Mouse (Mus musculus) small intestine, adult 2 months (tissue): ENCODE results near the gene Il23r. TPM values are rescaled to one million over a fixed set of nuclear protein-coding genes. Genes with fewer than 3 reads are reported as not detected.

ENCODE experiments used
- H3K27ac ChIP-seq: fragments of 200-500 bp; 2 replicates; pipeline ENCODE4 v1.5.1; 2012; ENCODE audit warnings: low read depth, low read length, control low read depth, inconsistent platforms; ENCODE audit not compliant: insufficient read depth
- H3K27me3 ChIP-seq: fragments of 200-500 bp; 2 replicates; pipeline ENCODE4 v1.6.1; 2012; ENCODE audit warnings: mild to moderate bottlenecking, moderate library complexity, low read length, inconsistent platforms; ENCODE audit not compliant: control insufficient read depth, insufficient read depth
- H3K36me3 ChIP-seq: fragments of 200-500 bp; 2 replicates; pipeline ENCODE4 v1.6.1; 2012; ENCODE audit warnings: mild to moderate bottlenecking, low read length, control low read depth, inconsistent platforms; ENCODE audit not compliant: control insufficient read depth, insufficient read depth
- H3K4me1 ChIP-seq: fragments of 200-500 bp; 2 replicates; pipeline ENCODE4 v1.6.1; 2012; ENCODE audit warnings: low read length, inconsistent platforms, mixed read lengths; ENCODE audit not compliant: control insufficient read depth, insufficient read depth, insufficient read length
- H3K4me3 ChIP-seq: fragments of 200-500 bp; 2 replicates; pipeline ENCODE4 v1.5.1; 2012; ENCODE audit warnings: low read depth, mild to moderate bottlenecking, control low read depth, inconsistent platforms, low read length, moderate library complexity
- CTCF ChIP-seq: fragments of 200-500 bp; IDR thresholded peaks from 2 replicates; pipeline ENCODE4 v1.5.1; 2012; ENCODE audit warnings: low read depth, mild to moderate bottlenecking, control low read depth, inconsistent platforms, low read length, moderate library complexity, mixed read lengths; ENCODE audit not compliant: insufficient replicate concordance, insufficient read length; ENCODE audit errors: extremely low read depth
- POLR2A ChIP-seq: fragments of 200-500 bp; IDR thresholded peaks from 2 replicates; pipeline ENCODE4 v1.6.1; 2012; ENCODE audit warnings: low read depth, mild to moderate bottlenecking, control low read depth, inconsistent platforms, low read length, moderate library complexity
- WGBS: fragments of 180-500 bp; shearing (Covaris S2); methylation state at CpG from one replicate; pipeline ENCODE4 v1.1.7; 2018; 5-methylcytosine and 5-hydroxymethylcytosine counted together
- polyA plus RNA-seq: library from polyadenylated mRNA; depleted of rRNA; stranded (reverse); fragments of >200 nt; gene quantifications from 2 replicates; pipeline ENCODE4 v1.2.3, GENCODE M21; 2012

Gene Il23r
- polyA plus RNA-seq, 1 experiment, result 0.04 TPM

DNA sequence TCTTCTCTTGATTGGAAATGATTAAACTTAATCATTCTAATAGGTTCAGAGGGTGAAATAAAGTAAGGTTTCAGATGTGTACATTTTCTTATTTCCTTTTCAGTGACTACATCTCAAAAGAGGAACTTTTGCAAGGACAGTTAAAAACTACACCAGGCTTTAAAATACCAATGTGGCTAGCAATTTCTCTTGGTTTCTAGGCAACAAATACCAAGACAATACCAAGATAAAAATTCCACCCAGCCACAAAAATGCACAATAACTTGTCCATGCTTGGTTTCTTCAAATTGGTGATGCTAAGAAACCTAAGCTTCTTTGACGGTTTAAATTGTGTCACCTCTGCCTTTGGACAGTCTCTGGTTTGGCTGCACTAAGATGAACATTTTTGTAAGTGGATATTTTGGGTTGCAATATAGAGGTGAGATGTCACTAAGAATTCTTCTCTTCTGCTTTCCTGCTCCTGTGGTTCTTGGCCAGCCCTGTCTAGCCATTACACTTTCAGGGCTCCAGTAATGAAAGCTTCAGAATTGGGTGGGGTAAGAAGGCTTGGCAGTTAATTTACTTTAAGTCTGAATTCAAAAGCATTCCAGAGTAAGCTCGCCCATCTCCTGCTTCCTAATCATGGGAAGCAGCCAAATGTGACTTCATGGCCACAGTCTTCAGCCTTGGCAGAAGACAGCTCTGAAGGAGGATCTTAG is 56.8 kb downstream of the Il23r start:
- no peak for TF ChIP-seq POLR2A
- TF ChIP-seq CTCF, result no peak
- Histone ChIP-seq H3K36me3 (no peaks in the 10 kb centered on the region), H3K4me1 (no peaks in the 10 kb centered on the region), H3K27me3 (no peaks in the 10 kb centered on the region), H3K4me3 (no peak overlapping the region), H3K27ac (no peak overlapping the region)
- WGBS, result 50% methylated on average over 2 of the region's 2 CpGs

GRCm38 (mm10) chr6:67431808-67432207 is 59.8 kb downstream of the Il23r start:
- no peak overlapping the region for H3K27ac ChIP-seq
- TF ChIP-seq CTCF (no peak), POLR2A (no peak)
- H3K4me3 ChIP-seq, result no peak overlapping the region
- H3K27me3 ChIP-seq, result no peaks in the 10 kb centered on the region
- no peaks in the 10 kb centered on the region for H3K36me3 ChIP-seq
- WGBS, result 69% methylated on average over 3 of the region's 3 CpGs
- H3K4me1 ChIP-seq, result no peaks in the 10 kb centered on the region

GRCm38 (mm10) chr6:67421761-67422160 is 69.9 kb downstream of the Il23r start:
- H3K4me1 ChIP-seq, result no peaks in the 10 kb centered on the region
- no peaks in the 10 kb centered on the region for H3K36me3 ChIP-seq
- no peak overlapping the region for H3K4me3 ChIP-seq
- TF ChIP-seq POLR2A (no peak), CTCF (no peak)
- no peaks in the 10 kb centered on the region for H3K27me3 ChIP-seq
- H3K27ac ChIP-seq, result no peak overlapping the region
- WGBS, result 76% methylated on average over 5 of the region's 5 CpGs

GRCm38 (mm10) chr6:67416557-67416956 is 75.1 kb downstream of the Il23r start:
- Histone ChIP-seq H3K27me3 (no peaks in the 10 kb centered on the region), H3K36me3 (no peaks in the 10 kb centered on the region), H3K27ac (no peak overlapping the region), H3K4me3 (no peak overlapping the region), H3K4me1 (no peaks in the 10 kb centered on the region)
- WGBS, result 67% methylated on average over 3 of the region's 3 CpGs
- TF ChIP-seq POLR2A (no peak), CTCF (no peak)

GRCm38 (mm10) chr6:67415276-67415675 is 76.4 kb downstream of the Il23r start:
- H3K4me3 ChIP-seq, result no peak overlapping the region
- H3K36me3 ChIP-seq, result no peaks in the 10 kb centered on the region
- no peaks in the 10 kb centered on the region for H3K4me1 ChIP-seq
- WGBS, result 89% methylated on average over 5 of the region's 5 CpGs
- no peak for TF ChIP-seq CTCF
- no peak for TF ChIP-seq POLR2A
- H3K27ac ChIP-seq, result no peak overlapping the region
- H3K27me3 ChIP-seq, result no peaks in the 10 kb centered on the region

GRCm38 (mm10) chr6:67413378-67413777 is 78.3 kb downstream of the Il23r start:
- WGBS, result 80% methylated on average over 2 of the region's 2 CpGs
- Histone ChIP-seq H3K27me3 (no peaks in the 10 kb centered on the region), H3K4me1 (no peaks in the 10 kb centered on the region), H3K27ac (no peak overlapping the region), H3K4me3 (no peak overlapping the region), H3K36me3 (no peaks in the 10 kb centered on the region)
- TF ChIP-seq CTCF (no peak), POLR2A (no peak)

DNA sequence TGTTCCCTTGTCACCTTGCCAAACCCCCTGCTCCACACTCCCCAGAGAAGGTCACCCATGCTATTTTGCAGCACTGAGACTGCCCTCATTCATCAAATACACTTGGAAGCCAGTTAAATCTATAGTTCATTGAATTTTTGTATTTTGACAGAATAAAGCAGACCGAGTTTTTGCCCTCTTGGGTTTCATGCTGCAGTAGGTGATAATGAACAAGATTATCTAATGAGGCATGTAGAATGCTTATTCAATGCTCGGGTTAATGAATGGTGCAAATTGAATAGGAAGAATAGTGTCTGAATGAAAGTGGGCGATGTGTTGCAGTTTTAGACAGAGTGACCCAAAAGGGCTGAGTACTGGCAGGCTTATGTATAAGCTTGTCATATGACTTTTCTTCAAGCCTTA is 86.4 kb downstream of the Il23r start:
- Histone ChIP-seq H3K27ac (no peak overlapping the region), H3K4me3 (no peak overlapping the region), H3K36me3 (no peaks in the 10 kb centered on the region), H3K27me3 (no peaks in the 10 kb centered on the region), H3K4me1 (no peaks in the 10 kb centered on the region)
- TF ChIP-seq POLR2A (no peak), CTCF (no peak)
- WGBS, result 83% methylated on average over 3 of the region's 3 CpGs
